Mouse (Mus musculus) MEL (cell line): ENCODE measurements around the gene Ppp1r9b. TPM values are rescaled to one million over a fixed set of nuclear protein-coding genes. Genes with fewer than 3 reads are reported as not detected.
A peak's percentile ranks its signal among the peaks of the same experiment; 100 is the strongest.

ENCODE experiments used
- DNase-seq: peaks from one replicate; pipeline ENCODE4 v3.0.0; 2011; ENCODE audit warnings: low read depth, low spot score
- H3K27ac ChIP-seq: 2 replicates; pipeline ENCODE4 v1.5.1; 2012; ENCODE audit warnings: low read depth, mild to moderate bottlenecking, control low read depth, low read length, moderate library complexity; ENCODE audit not compliant: control insufficient read depth
- H3K27me3 ChIP-seq, 2 experiments: fragments of 150-350 bp in 1 of 2; sonication (generic) in 1 of 2; 2 replicates each; pipeline ENCODE4 v1.6.1; 2012; ENCODE audit warnings: low read length in 2 of 2, mild to moderate bottlenecking in 2 of 2, improper control_type of control experiment in 1 of 2, moderate library complexity in 1 of 2; ENCODE audit not compliant: insufficient read depth in 2 of 2, control insufficient read depth in 1 of 2
- H3K36me3 ChIP-seq, 2 experiments: 2 replicates each; pipeline ENCODE4 v1.6.1; 2012 to 2014; ENCODE audit warnings: low read length in 2 of 2, improper control_type of control experiment in 1 of 2, inconsistent platforms in 1 of 2, mild to moderate bottlenecking in 1 of 2; ENCODE audit not compliant: insufficient read depth in 2 of 2, control insufficient read depth in 1 of 2
- H3K4me1 ChIP-seq, 2 experiments: fragments of 150-350 bp in 1 of 2; sonication (generic) in 1 of 2; 2 replicates each; pipeline ENCODE4 v1.6.1; 2012; ENCODE audit warnings: low read length in 2 of 2, improper control_type of control experiment in 1 of 2, mild to moderate bottlenecking in 1 of 2; ENCODE audit not compliant: insufficient read depth in 2 of 2, control insufficient read depth in 1 of 2
- H3K4me3 ChIP-seq, 2 experiments: fragments of 150-350 bp in 1 of 2; sonication (generic) in 1 of 2; 2 replicates each; pipeline ENCODE4 v1.5.1; 2012; ENCODE audit warnings: low read depth in 2 of 2, low read length in 2 of 2, mild to moderate bottlenecking in 2 of 2, moderate library complexity in 2 of 2, control low read depth in 1 of 2, improper control_type of control experiment in 1 of 2; ENCODE audit not compliant: control insufficient read depth in 1 of 2, insufficient read depth in 1 of 2
- H3K79me2 ChIP-seq: 2 replicates; pipeline ENCODE4 v1.6.1; 2012; ENCODE audit warnings: mild to moderate bottlenecking, low read length, moderate library complexity; ENCODE audit not compliant: control insufficient read depth, poor library complexity, insufficient read depth
- H3K9ac ChIP-seq: 2 replicates; pipeline ENCODE4 v1.6.1; 2012; ENCODE audit warnings: low read depth, mild to moderate bottlenecking, control low read depth, low read length, moderate library complexity; ENCODE audit not compliant: control insufficient read depth, poor library complexity, severe bottlenecking
- H3K9me3 ChIP-seq: fragments of 150-350 bp; sonication (generic); replicated peaks from 2 replicates; pipeline ENCODE4 v1.6.1; 2012; ENCODE audit warnings: mild to moderate bottlenecking, low read length, improper control_type of control experiment, moderate library complexity; ENCODE audit not compliant: insufficient read depth
- BHLHE40 ChIP-seq: IDR thresholded peaks from 2 replicates; pipeline ENCODE4 v1.6.1; 2012; ENCODE audit warnings: low read depth, mild to moderate bottlenecking, inconsistent platforms, low read length, improper control_type of control experiment, borderline replicate concordance
- CHD1 ChIP-seq: IDR thresholded peaks from 2 replicates; pipeline ENCODE4 v1.6.1; 2012; ENCODE audit warnings: low read depth, mild to moderate bottlenecking, inconsistent platforms, low read length, improper control_type of control experiment
- CTCF ChIP-seq, 3 experiments: IDR thresholded peaks in 2 of 3; conservative IDR thresholded peaks in 1 of 3; 2 replicates each; pipeline ENCODE4 v1.5.1; 2011 to 2012; ENCODE audit warnings: low read length in 3 of 3, low read depth in 2 of 3, mild to moderate bottlenecking in 2 of 3, improper control_type of control experiment in 1 of 3, inconsistent platforms in 1 of 3, mixed read lengths in 1 of 3, moderate library complexity in 1 of 3; ENCODE audit not compliant: control insufficient read depth in 1 of 3, insufficient read depth in 1 of 3, poor library complexity in 1 of 3, severe bottlenecking in 1 of 3
- E2F4 ChIP-seq: IDR thresholded peaks from 2 replicates; pipeline ENCODE4 v1.6.1; 2011; ENCODE audit warnings: low read depth, low read length, improper control_type of control experiment, borderline replicate concordance
- ELF1 ChIP-seq: IDR thresholded peaks from 2 replicates; pipeline ENCODE4 v1.6.1; 2014; ENCODE audit warnings: low read depth, mild to moderate bottlenecking, inconsistent platforms, low read length, improper control_type of control experiment, moderate library complexity
- ETS1 ChIP-seq: IDR thresholded peaks from 2 replicates; pipeline ENCODE4 v1.6.1; 2012; ENCODE audit warnings: low read depth, mild to moderate bottlenecking, inconsistent platforms, low read length, improper control_type of control experiment, moderate library complexity
- GABPA ChIP-seq: IDR thresholded peaks from 2 replicates; pipeline ENCODE4 v1.6.1; 2012; ENCODE audit warnings: low read depth, mild to moderate bottlenecking, inconsistent platforms, low read length, improper control_type of control experiment, moderate library complexity
- GATA1 ChIP-seq: IDR thresholded peaks from 2 replicates; pipeline ENCODE4 v1.6.1; 2011; ENCODE audit warnings: low read depth, low read length, improper control_type of control experiment
- HCFC1 ChIP-seq: IDR thresholded peaks from 2 replicates; pipeline ENCODE4 v1.6.1; 2012; ENCODE audit warnings: low read depth, mild to moderate bottlenecking, inconsistent platforms, low read length, improper control_type of control experiment, moderate library complexity
- JUND ChIP-seq: IDR thresholded peaks from 2 replicates; pipeline ENCODE4 v1.6.1; 2011; ENCODE audit warnings: low read depth, mild to moderate bottlenecking, improper control_type of control experiment, low read length
- KAT2A ChIP-seq: conservative IDR thresholded peaks from 2 replicates; pipeline ENCODE4 v1.6.1; 2012; ENCODE audit warnings: low read depth, low read length, improper control_type of control experiment, inconsistent platforms
- MAFK ChIP-seq: IDR thresholded peaks from 2 replicates; pipeline ENCODE4 v1.6.1; 2011; ENCODE audit warnings: low read depth, mild to moderate bottlenecking, low read length, improper control_type of control experiment, borderline replicate concordance
- MAX ChIP-seq: IDR thresholded peaks from 2 replicates; pipeline ENCODE4 v1.6.1; 2011; ENCODE audit warnings: low read length, improper control_type of control experiment
- MAZ ChIP-seq: IDR thresholded peaks from 2 replicates; pipeline ENCODE4 v1.6.1; 2012; ENCODE audit warnings: low read depth, mild to moderate bottlenecking, inconsistent platforms, low read length, improper control_type of control experiment
- MXI1 ChIP-seq: IDR thresholded peaks from 2 replicates; pipeline ENCODE4 v1.6.1; 2011; ENCODE audit warnings: mild to moderate bottlenecking, low read depth, low read length, improper control_type of control experiment
- MYB ChIP-seq: IDR thresholded peaks from 2 replicates; pipeline ENCODE4 v1.6.1; 2011; ENCODE audit warnings: mild to moderate bottlenecking, low read depth, low read length, improper control_type of control experiment
- MYC ChIP-seq: IDR thresholded peaks from 2 replicates; pipeline ENCODE4 v1.6.1; 2011; ENCODE audit warnings: low read depth, mild to moderate bottlenecking, low read length, improper control_type of control experiment, moderate library complexity
- NELFE ChIP-seq: IDR thresholded peaks from 2 replicates; pipeline ENCODE4 v1.6.1; 2011; ENCODE audit warnings: low read depth, low read length, improper control_type of control experiment
- NRF1 ChIP-seq: IDR thresholded peaks from 2 replicates; pipeline ENCODE4 v1.6.1; 2014; ENCODE audit warnings: low read depth, mild to moderate bottlenecking, inconsistent platforms, low read length, improper control_type of control experiment, moderate library complexity; ENCODE audit not compliant: poor library complexity, insufficient read depth, severe bottlenecking
- POLR2A ChIP-seq, 2 experiments: IDR thresholded peaks; 2 replicates each; pipeline ENCODE4 v1.6.1; 2011 to 2012; ENCODE audit warnings: low read length in 2 of 2, mild to moderate bottlenecking in 2 of 2, control low read depth in 1 of 2, improper control_type of control experiment in 1 of 2, low read depth in 1 of 2, moderate library complexity in 1 of 2; ENCODE audit not compliant: control insufficient read depth in 1 of 2, insufficient read depth in 1 of 2, poor library complexity in 1 of 2
- POLR2AphosphoS2 ChIP-seq: IDR thresholded peaks from 2 replicates; pipeline ENCODE4 v1.6.1; 2011; ENCODE audit warnings: low read length, improper control_type of control experiment
- POLR2AphosphoS5 ChIP-seq: IDR thresholded peaks from 2 replicates; pipeline ENCODE4 v1.6.1; 2012; ENCODE audit warnings: low read depth, borderline replicate concordance, mild to moderate bottlenecking, inconsistent platforms, low read length, moderate library complexity, mixed read lengths
- RAD21 ChIP-seq: IDR thresholded peaks from 2 replicates; pipeline ENCODE4 v1.6.1; 2011; ENCODE audit warnings: mild to moderate bottlenecking, low read depth, low read length, improper control_type of control experiment
- RCOR1 ChIP-seq: IDR thresholded peaks from 2 replicates; pipeline ENCODE4 v1.6.1; 2012; ENCODE audit warnings: low read depth, mild to moderate bottlenecking, inconsistent platforms, low read length, improper control_type of control experiment
- SIN3A ChIP-seq: IDR thresholded peaks from 2 replicates; pipeline ENCODE4 v1.6.1; 2012; ENCODE audit warnings: low read length, improper control_type of control experiment, inconsistent platforms
- SMC3 ChIP-seq: IDR thresholded peaks from 2 replicates; pipeline ENCODE4 v1.6.1; 2011; ENCODE audit warnings: low read depth, low read length, improper control_type of control experiment
- TAL1 ChIP-seq: IDR thresholded peaks from 2 replicates; pipeline ENCODE4 v1.6.1; 2012; ENCODE audit warnings: mild to moderate bottlenecking, inconsistent platforms, low read length, moderate library complexity, mixed read lengths
- TBP ChIP-seq: IDR thresholded peaks from 2 replicates; pipeline ENCODE4 v1.8.0; 2011; ENCODE audit warnings: low read depth, low read length, improper control_type of control experiment
- TCF12 ChIP-seq: IDR thresholded peaks from 2 replicates; pipeline ENCODE4 v1.6.1; 2014; ENCODE audit warnings: low read depth, mild to moderate bottlenecking, inconsistent platforms, low read length, improper control_type of control experiment, moderate library complexity
- USF1 ChIP-seq: IDR thresholded peaks from 2 replicates; pipeline ENCODE4 v1.6.1; 2014; ENCODE audit warnings: low read depth, mild to moderate bottlenecking, inconsistent platforms, low read length, improper control_type of control experiment, moderate library complexity
- USF2 ChIP-seq, 2 experiments: IDR thresholded peaks; 2 replicates each; pipeline ENCODE4 v1.6.1; 2011 to 2012; ENCODE audit warnings: improper control_type of control experiment in 2 of 2, low read length in 2 of 2, borderline replicate concordance in 1 of 2, inconsistent platforms in 1 of 2, low read depth in 1 of 2, mild to moderate bottlenecking in 1 of 2; ENCODE audit not compliant: insufficient read depth in 1 of 2
- ZC3H11A ChIP-seq: IDR thresholded peaks from 2 replicates; pipeline ENCODE4 v1.6.1; 2012; ENCODE audit warnings: low read depth, mild to moderate bottlenecking, inconsistent platforms, low read length, improper control_type of control experiment
- ZKSCAN1 ChIP-seq: IDR thresholded peaks from 2 replicates; pipeline ENCODE4 v1.6.1; 2012; ENCODE audit warnings: low read depth, mild to moderate bottlenecking, inconsistent platforms, low read length, improper control_type of control experiment, moderate library complexity
- ZMIZ1 ChIP-seq: IDR thresholded peaks from 2 replicates; pipeline ENCODE4 v1.6.1; 2012; ENCODE audit warnings: low read depth, mild to moderate bottlenecking, inconsistent platforms, low read length, improper control_type of control experiment, moderate library complexity
- ZNF384 ChIP-seq: IDR thresholded peaks from 2 replicates; pipeline ENCODE4 v1.6.1; 2012; ENCODE audit warnings: low read depth, mild to moderate bottlenecking, inconsistent platforms, low read length, improper control_type of control experiment
- polyA plus RNA-seq, 2 experiments: library from polyadenylated mRNA; stranded (reverse) in 1 of 2; unstranded in 1 of 2; fragments of >175 nt in 1 of 2; fragments of >200 nt in 1 of 2; gene quantifications; 2 replicates each; pipeline versions ENCODE4 v1.2.1 to v1.2.4; 2012; ENCODE audit warnings: low replicate concordance in 2 of 2, low read depth in 1 of 2; ENCODE audit not compliant: insufficient read length in 2 of 2, insufficient read depth in 1 of 2, missing spikeins in 1 of 2
- total RNA-seq: library from RNA; depleted of rRNA; stranded (reverse); fragments of 300-350 nt; gene quantifications from 2 replicates; pipeline ENCODE4 v1.2.3, GENCODE M21; 2012; rRNA removed

Gene Ppp1r9b
- total RNA-seq (113 and 150 TPM in 2 replicates), polyA plus RNA-seq (100 to 1,000 TPM in 1 of 2 experiments, 10 to 100 TPM in 1; 47.0 to 169 TPM)

DNA sequence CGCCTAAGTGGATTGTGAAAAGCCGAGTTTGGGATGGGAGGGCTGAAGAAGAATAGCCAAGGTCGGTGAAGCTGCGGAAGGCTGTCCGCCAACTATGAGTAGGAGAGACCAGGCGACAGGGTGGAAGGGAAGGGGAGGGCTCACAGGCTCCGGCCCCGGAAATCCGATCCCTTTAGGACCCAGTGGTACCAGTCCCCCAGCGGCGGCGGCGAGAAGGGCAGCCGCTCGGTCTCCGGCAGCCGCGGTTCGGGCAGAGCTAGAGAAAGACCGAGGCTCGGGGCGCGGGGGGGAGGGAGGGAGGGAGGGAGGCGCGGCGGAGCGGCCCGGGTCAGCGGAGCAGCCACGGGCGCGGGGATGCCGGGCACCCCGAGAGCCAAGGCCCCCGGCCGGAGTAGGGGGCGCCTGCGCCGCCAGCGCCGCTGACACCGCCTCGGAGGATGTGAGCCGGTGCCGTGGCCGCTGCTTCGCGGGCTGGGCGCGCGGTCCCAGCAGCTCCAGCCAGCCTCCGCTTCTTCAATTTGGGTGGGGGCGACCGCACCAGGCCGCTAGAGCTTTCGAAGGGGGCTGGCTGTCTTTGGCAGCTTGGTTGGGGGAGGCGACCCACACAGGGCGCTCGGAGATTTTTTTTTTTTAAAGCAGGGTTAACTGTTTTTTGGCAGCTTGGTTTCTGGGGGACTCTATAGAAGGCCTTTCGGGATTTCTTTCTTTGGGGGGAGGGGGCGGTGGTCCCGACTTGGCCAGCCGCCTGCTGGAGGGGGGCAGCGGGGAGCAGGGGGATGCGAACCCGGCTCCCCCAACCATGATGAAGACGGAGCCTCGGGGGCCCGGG lies at the start of gene Ppp1r9b:
Ppp1r9b (plus strand) TSS at position 287 of the 829 bp plus-strand sequence.
- H3K4me3 ChIP-seq = peak within 1 kb of the TSS; percentile 79 to 87
- H3K9ac ChIP-seq = peak within 1 kb of the TSS; percentile 97
- peak; percentile 93 for DNase-seq
- peaks cover 26 to 50% of the 10 kb centered on the region in 2 experiments for H3K4me1 ChIP-seq
- H3K27me3 ChIP-seq = no peaks in the 10 kb centered on the region
- H3K36me3 ChIP-seq = peaks cover 0 to 33% of the 10 kb centered on the region in 2 experiments; a peak in 2 of 4 replicates
- H3K27ac ChIP-seq = peak within 1 kb of the TSS; percentile 86
- no peaks in the 10 kb centered on the region for H3K9me3 ChIP-seq
- peaks cover 62% of the 10 kb centered on the region for H3K79me2 ChIP-seq
- TF ChIP-seq POLR2AphosphoS5 = no peak
- no peak for TF ChIP-seq JUND
- TF ChIP-seq NELFE = peak; percentile 87
- TF ChIP-seq GABPA = no peak
- TF ChIP-seq MAZ = peak; percentile 97
- TF ChIP-seq HCFC1 = peak; percentile 82
- TF ChIP-seq ELF1 = peak; percentile 83
- no peak for TF ChIP-seq ZKSCAN1
- TF ChIP-seq MYC = 0 out of 2 replicates have a peak, but pooled peaks have one; percentile 6
- TF ChIP-seq MYB = 0 out of 2 replicates have a peak, but pooled peaks have one; percentile 38
- TF ChIP-seq ZNF384 = peak; percentile 80
- TF ChIP-seq TAL1 = no peak
- TF ChIP-seq RAD21 = no peak
- TF ChIP-seq NRF1 = 0 out of 2 replicates have a peak, but pooled peaks have one; percentile 6
- TF ChIP-seq ETS1 = peak; percentile 72
- peak; percentile 83 for TF ChIP-seq TCF12
- 0 out of 2 replicates have a peak, but pooled peaks have one; percentile 37 for TF ChIP-seq RCOR1
- TF ChIP-seq SIN3A = peak; percentile 95
- TF ChIP-seq BHLHE40 = no peak
- no peak for TF ChIP-seq GATA1
- TF ChIP-seq POLR2A (IDR thresholded peaks at IDR 0.05; ENCODE audit: control insufficient read depth in 1 of 2, insufficient read depth in 1 of 2, low read depth in 1 of 2, low read length in 2 of 2, poor library complexity in 1 of 2) = peak; percentile 36 to 85; a peak in 2 of 4 replicates
- peak; percentile 79 for TF ChIP-seq MXI1
- TF ChIP-seq USF1 = peak; percentile 27; the same call in 1 of the 2 replicates
- TF ChIP-seq TBP = peak; percentile 80; the same call in 1 of the 2 replicates
- TF ChIP-seq MAFK = no peak
- peak; percentile 53; the same call in 1 of the 2 replicates for TF ChIP-seq KAT2A
- TF ChIP-seq MAX = peak; percentile 66
- TF ChIP-seq CTCF (IDR thresholded peaks at IDR 0.05 in 2 of 3, conservative IDR thresholded peaks at IDR 0.05 in 1 of 3; ENCODE audit: control insufficient read depth in 1 of 3, insufficient read depth in 1 of 3, low read depth in 2 of 3, low read length in 3 of 3, poor library complexity in 1 of 3, severe bottlenecking in 1 of 3) = peak; percentile 43 to 61 (median 49); a peak in 5 of 6 replicates
- TF ChIP-seq ZMIZ1 = peak; percentile 96
- no peak for TF ChIP-seq USF2 (IDR thresholded peaks at IDR 0.05; ENCODE audit: borderline replicate concordance in 1 of 2, insufficient read depth in 1 of 2, low read depth in 1 of 2, low read length in 2 of 2)
- no peak for TF ChIP-seq E2F4
- TF ChIP-seq ZC3H11A = no peak
- peak; percentile 91 for TF ChIP-seq POLR2AphosphoS2
- TF ChIP-seq CHD1 = peak; percentile 88; the same call in 1 of the 2 replicates
- peak; percentile 10; the same call in 1 of the 2 replicates for TF ChIP-seq SMC3
